Mouse (Mus musculus) stomach, adult 2 months (tissue): ENCODE data around the gene Il10rb. TPM values are rescaled to one million over a fixed set of nuclear protein-coding genes. Genes with fewer than 3 reads are reported as not detected.

Experiments
- polyA plus RNA-seq: library from polyadenylated mRNA; depleted of rRNA; stranded (reverse); fragments of >200 nt; gene quantifications from 2 replicates; pipeline ENCODE4 v1.2.3, GENCODE M21; 2012; rRNA removed

Il10rb gene
- polyA plus RNA-seq = 12.6 and 13.5 TPM in 2 replicates

DNA sequence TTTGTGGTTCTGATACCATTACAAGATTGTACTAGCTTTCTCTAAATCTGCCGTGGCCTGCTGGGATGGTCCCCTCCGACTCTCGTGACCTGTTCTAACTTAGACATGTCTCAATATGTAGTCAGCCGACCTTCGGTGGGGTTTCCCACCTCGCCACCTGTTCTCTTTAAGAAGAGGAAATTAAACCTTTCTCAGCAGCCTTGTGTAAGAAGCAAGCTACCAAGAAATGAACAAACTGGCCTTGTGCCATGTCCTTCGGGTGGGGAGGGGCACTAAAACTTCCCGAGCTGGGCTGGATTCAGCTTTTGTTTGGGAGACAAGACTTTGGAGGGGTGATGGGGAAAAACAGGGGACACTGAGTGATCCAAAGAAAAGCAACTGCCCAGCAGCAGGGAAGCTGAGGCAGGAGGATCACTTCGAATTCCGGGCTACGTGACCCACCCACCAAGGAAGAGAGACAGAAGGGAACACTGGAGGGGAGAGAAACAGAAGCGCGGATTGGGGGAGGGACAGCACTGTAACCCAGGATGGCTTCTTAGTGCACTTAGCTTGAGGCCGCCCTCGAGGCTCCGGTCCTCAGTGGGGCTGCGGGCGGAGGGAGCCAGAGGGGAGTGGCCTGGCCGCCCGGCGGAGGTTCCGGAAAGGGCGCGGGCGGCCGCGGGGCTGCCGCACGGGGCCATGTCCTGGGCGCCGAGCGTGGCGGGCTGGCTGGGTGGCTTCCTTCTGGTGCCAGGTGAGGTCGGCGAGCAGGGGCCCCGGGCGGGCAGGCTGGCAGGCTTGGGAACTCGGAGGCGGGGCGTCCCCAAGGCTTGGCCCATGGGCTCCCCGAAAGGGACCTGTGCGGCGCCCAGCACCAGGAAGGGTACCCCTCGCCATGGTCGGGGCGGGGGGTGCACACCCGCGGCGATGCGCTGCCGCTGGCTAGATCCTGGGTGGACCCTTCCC is at the start of gene Il10rb:
Gene Il10rb (plus strand): TSS at position 525 of the 945 bp plus-strand sequence.

GRCm38 (mm10) chr16:91372577-91373472 is 33.1 kb upstream of the Il10rb start, which contains the start of gene Ifnar2:
Gene Ifnar2, plus strand, starts transcription at chr16:91372783.

GRCm38 (mm10) chr16:91391421-91391820 is 14.5 kb upstream of the Il10rb start, which contains the start of gene Gm21970:
Gene Gm21970, plus strand, starts transcription at chr16:91391721.

Other genes with a start within 250 kb of the Il10rb start
- gene Olig2, start 180.7 kb upstream of the Il10rb start, polyA plus RNA-seq = not detected in 2 replicates
- gene Olig1, start 136.4 kb upstream of the Il10rb start, polyA plus RNA-seq = 0.03 and 0.06 TPM in 2 replicates
- 12.6 and 21.5 TPM in 2 replicates for gene Ifnar2, start 33.4 kb upstream of the Il10rb start, polyA plus RNA-seq
- gene Gm21970, start 14.4 kb upstream of the Il10rb start, polyA plus RNA-seq = not detected in 2 replicates
- 3.4 and 4.3 TPM in 2 replicates for gene Ifnar1, start 79.1 kb downstream of the Il10rb start, polyA plus RNA-seq
- gene Ifngr2, start 140.9 kb downstream of the Il10rb start, polyA plus RNA-seq = 16.2 and 54.5 TPM in 2 replicates
- gene Tmem50b, start 191.6 kb downstream of the Il10rb start, polyA plus RNA-seq = 16.5 and 17.5 TPM in 2 replicates
- 0.09 and 0.14 TPM in 2 replicates for gene Dnajc28, start 212.9 kb downstream of the Il10rb start, polyA plus RNA-seq
- 5.9 and 10.8 TPM in 2 replicates for gene Gart, start 240.8 kb downstream of the Il10rb start, polyA plus RNA-seq
- 18.5 and 31.4 TPM in 2 replicates for gene Son, start 241.3 kb downstream of the Il10rb start, polyA plus RNA-seq